Mouse (Mus musculus): ENCODE data around the gene Slc25a10. TPM values are rescaled to one million over a fixed set of nuclear protein-coding genes. Genes with fewer than 3 reads are reported as not detected.

Slc25a10 gene
- polyA plus RNA-seq, 1 experiment, result 154 TPM

- Histone ChIP-seq H3K79me2 (ENCODE audit: control insufficient read depth, insufficient read depth) (no peaks in the 10 kb centered on the region), H3ac (ENCODE audit: control insufficient read depth, insufficient read length, low read depth) (no peak overlapping the region), H3K79me3 (ENCODE audit: low read depth) (no peaks in the 10 kb centered on the region), H3K27me3 (ENCODE audit: control insufficient read depth, insufficient read depth, insufficient read length) (no peaks in the 10 kb centered on the region), H3K4me3 (ENCODE audit: insufficient read depth, poor library complexity, severe bottlenecking) (no peak overlapping the region), H3K36me3 (ENCODE audit: control insufficient read depth, insufficient read depth) (no peaks in the 10 kb centered on the region)
- TF ChIP-seq CTCF (IDR thresholded peaks at IDR 0.05; ENCODE audit: control insufficient read depth, insufficient read depth, insufficient read length) (peak; percentile 95), MYOD1 (IDR thresholded peaks at IDR 0.05; ENCODE audit: control insufficient read depth, insufficient read length, low read depth) (no peak), MYOG (IDR thresholded peaks at IDR 0.05; ENCODE audit: control insufficient read depth, extremely low read depth, insufficient read length) (no peak), USF1 (IDR thresholded peaks at IDR 0.05; ENCODE audit: low read depth) (no peak), MAX (IDR thresholded peaks at IDR 0.05) (no peak)
These were observed 24.0 kb downstream of the Slc25a10 start for GRCm38 (mm10) chr11:120515611-120516010.

GRCm38 (mm10) chr11:120517147-120517546 lies 25.5 kb downstream of the Slc25a10 start:
- Histone ChIP-seq H3K4me3 (ENCODE audit: insufficient read depth, poor library complexity, severe bottlenecking) (no peak overlapping the region), H3K27me3 (ENCODE audit: control insufficient read depth, insufficient read depth, insufficient read length) (no peaks in the 10 kb centered on the region), H3K79me3 (ENCODE audit: low read depth) (no peaks in the 10 kb centered on the region), H3K79me2 (ENCODE audit: control insufficient read depth, insufficient read depth) (no peaks in the 10 kb centered on the region), H3K36me3 (ENCODE audit: control insufficient read depth, insufficient read depth) (no peaks in the 10 kb centered on the region), H3ac (ENCODE audit: control insufficient read depth, insufficient read length, low read depth) (no peak overlapping the region)
- no peak for TF ChIP-seq MAX (IDR thresholded peaks at IDR 0.05)
- no peak for TF ChIP-seq MYOG (IDR thresholded peaks at IDR 0.05; ENCODE audit: control insufficient read depth, extremely low read depth, insufficient read length)
- TF ChIP-seq FOSL1 (IDR thresholded peaks at IDR 0.05; ENCODE audit: insufficient read depth, low read length, poor library complexity, severe bottlenecking), result no peak
- no peak for TF ChIP-seq CEBPB (IDR thresholded peaks at IDR 0.05; ENCODE audit: low read depth)
- TF ChIP-seq MYOD1 (IDR thresholded peaks at IDR 0.05; ENCODE audit: control insufficient read depth, insufficient read length, low read depth), result no peak
- TF ChIP-seq USF1 (IDR thresholded peaks at IDR 0.05; ENCODE audit: low read depth), result no peak
- no peak for TF ChIP-seq CTCF (IDR thresholded peaks at IDR 0.05; ENCODE audit: control insufficient read depth, insufficient read depth, insufficient read length)

- no peaks in the 10 kb centered on the region for H3K27me3 ChIP-seq (ENCODE audit: control insufficient read depth, insufficient read depth, insufficient read length)
- H3K4me3 ChIP-seq (ENCODE audit: insufficient read depth, poor library complexity, severe bottlenecking), result no peak overlapping the region
- no peak overlapping the region for H3ac ChIP-seq (ENCODE audit: control insufficient read depth, insufficient read length, low read depth)
- TF ChIP-seq CTCF (IDR thresholded peaks at IDR 0.05; ENCODE audit: control insufficient read depth, insufficient read depth, insufficient read length) (no peak), FOSL1 (IDR thresholded peaks at IDR 0.05; ENCODE audit: insufficient read depth, low read length, poor library complexity, severe bottlenecking) (no peak), MAX (IDR thresholded peaks at IDR 0.05) (no peak), MYOD1 (IDR thresholded peaks at IDR 0.05; ENCODE audit: control insufficient read depth, insufficient read length, low read depth) (no peak), CEBPB (IDR thresholded peaks at IDR 0.05; ENCODE audit: low read depth) (peak; percentile 59)
- no peaks in the 10 kb centered on the region for H3K79me2 ChIP-seq (ENCODE audit: control insufficient read depth, insufficient read depth)
- no peaks in the 10 kb centered on the region for H3K36me3 ChIP-seq (ENCODE audit: control insufficient read depth, insufficient read depth)
- H3K79me3 ChIP-seq (ENCODE audit: low read depth), result no peaks in the 10 kb centered on the region
These were observed 26.4 kb downstream of the Slc25a10 start for GRCm38 (mm10) chr11:120518027-120518426.

- H3K79me2 ChIP-seq (ENCODE audit: control insufficient read depth, insufficient read depth), result no peaks in the 10 kb centered on the region
- no peaks in the 10 kb centered on the region for H3K27me3 ChIP-seq (ENCODE audit: control insufficient read depth, insufficient read depth, insufficient read length)
- TF ChIP-seq CTCF (IDR thresholded peaks at IDR 0.05; ENCODE audit: control insufficient read depth, insufficient read depth, insufficient read length) (no peak), USF1 (IDR thresholded peaks at IDR 0.05; ENCODE audit: low read depth) (no peak), MYOD1 (IDR thresholded peaks at IDR 0.05; ENCODE audit: control insufficient read depth, insufficient read length, low read depth) (no peak), FOSL1 (IDR thresholded peaks at IDR 0.05; ENCODE audit: insufficient read depth, low read length, poor library complexity, severe bottlenecking) (no peak), CEBPB (IDR thresholded peaks at IDR 0.05; ENCODE audit: low read depth) (no peak), MAX (IDR thresholded peaks at IDR 0.05) (no peak), MYOG (IDR thresholded peaks at IDR 0.05; ENCODE audit: control insufficient read depth, extremely low read depth, insufficient read length) (no peak)
- no peak overlapping the region for H3K4me3 ChIP-seq (ENCODE audit: insufficient read depth, poor library complexity, severe bottlenecking)
- H3ac ChIP-seq (ENCODE audit: control insufficient read depth, insufficient read length, low read depth), result no peak overlapping the region
- H3K79me3 ChIP-seq (ENCODE audit: low read depth), result no peaks in the 10 kb centered on the region
- H3K36me3 ChIP-seq (ENCODE audit: control insufficient read depth, insufficient read depth), result no peaks in the 10 kb centered on the region
These were observed 26.9 kb downstream of the Slc25a10 start for GRCm38 (mm10) chr11:120518558-120518957.

- TF ChIP-seq MYOG (IDR thresholded peaks at IDR 0.05; ENCODE audit: control insufficient read depth, extremely low read depth, insufficient read length), result no peak
- TF ChIP-seq CEBPB (IDR thresholded peaks at IDR 0.05; ENCODE audit: low read depth), result no peak
- no peak for TF ChIP-seq MYOD1 (IDR thresholded peaks at IDR 0.05; ENCODE audit: control insufficient read depth, insufficient read length, low read depth)
- TF ChIP-seq FOSL1 (IDR thresholded peaks at IDR 0.05; ENCODE audit: insufficient read depth, low read length, poor library complexity, severe bottlenecking), result no peak
- no peak for TF ChIP-seq CTCF (IDR thresholded peaks at IDR 0.05; ENCODE audit: control insufficient read depth, insufficient read depth, insufficient read length)
- TF ChIP-seq MAX (IDR thresholded peaks at IDR 0.05), result no peak
- TF ChIP-seq USF1 (IDR thresholded peaks at IDR 0.05; ENCODE audit: low read depth), result no peak
- Histone ChIP-seq H3K79me3 (ENCODE audit: low read depth) (no peaks in the 10 kb centered on the region), H3K79me2 (ENCODE audit: control insufficient read depth, insufficient read depth) (no peaks in the 10 kb centered on the region), H3K27me3 (ENCODE audit: control insufficient read depth, insufficient read depth, insufficient read length) (no peaks in the 10 kb centered on the region), H3ac (ENCODE audit: control insufficient read depth, insufficient read length, low read depth) (no peak overlapping the region), H3K4me3 (ENCODE audit: insufficient read depth, poor library complexity, severe bottlenecking) (no peak overlapping the region), H3K36me3 (ENCODE audit: control insufficient read depth, insufficient read depth) (no peaks in the 10 kb centered on the region)
These were observed 28.1 kb downstream of the Slc25a10 start for GRCm38 (mm10) chr11:120519738-120520137.

GRCm38 (mm10) chr11:120520498-120520897 lies 28.9 kb downstream of the Slc25a10 start:
- Histone ChIP-seq H3K79me3 (ENCODE audit: low read depth) (no peaks in the 10 kb centered on the region), H3K36me3 (ENCODE audit: control insufficient read depth, insufficient read depth) (no peaks in the 10 kb centered on the region), H3K79me2 (ENCODE audit: control insufficient read depth, insufficient read depth) (no peaks in the 10 kb centered on the region), H3K4me3 (ENCODE audit: insufficient read depth, poor library complexity, severe bottlenecking) (no peak overlapping the region), H3ac (ENCODE audit: control insufficient read depth, insufficient read length, low read depth) (no peak overlapping the region), H3K27me3 (ENCODE audit: control insufficient read depth, insufficient read depth, insufficient read length) (no peaks in the 10 kb centered on the region)
- no peak for TF ChIP-seq FOSL1 (IDR thresholded peaks at IDR 0.05; ENCODE audit: insufficient read depth, low read length, poor library complexity, severe bottlenecking)
- TF ChIP-seq CEBPB (IDR thresholded peaks at IDR 0.05; ENCODE audit: low read depth), result no peak
- TF ChIP-seq MYOG (IDR thresholded peaks at IDR 0.05; ENCODE audit: control insufficient read depth, extremely low read depth, insufficient read length), result no peak
- no peak for TF ChIP-seq MYOD1 (IDR thresholded peaks at IDR 0.05; ENCODE audit: control insufficient read depth, insufficient read length, low read depth)
- TF ChIP-seq MAX (IDR thresholded peaks at IDR 0.05), result no peak
- no peak for TF ChIP-seq USF1 (IDR thresholded peaks at IDR 0.05; ENCODE audit: low read depth)
- no peak for TF ChIP-seq CTCF (IDR thresholded peaks at IDR 0.05; ENCODE audit: control insufficient read depth, insufficient read depth, insufficient read length)
